Mouse (Mus musculus): ENCODE data around the gene Nalcn.

Gene Nalcn

GRCm38 (mm10) chr14:123495544-123495943, 131.4 kb downstream of the Nalcn start:
- no peak for DNase-seq

- no peak for DNase-seq
Measured at GRCm38 (mm10) chr14:123488575-123489207, 138.3 kb downstream of the Nalcn start.

- no peak for DNase-seq
Measured at GRCm38 (mm10) chr14:123462026-123462425, 164.9 kb downstream of the Nalcn start.

GRCm38 (mm10) chr14:123446031-123446430, 180.9 kb downstream of the Nalcn start:
- no peak for DNase-seq

- no peak for DNase-seq
Measured at GRCm38 (mm10) chr14:123435542-123435941, 191.4 kb downstream of the Nalcn start.

GRCm38 (mm10) chr14:123376167-123376855, 250.6 kb downstream of the Nalcn start:
- no peak for DNase-seq

GRCm38 (mm10) chr14:123371522-123371921, 255.4 kb downstream of the Nalcn start:
- peak; percentile 30 for DNase-seq

GRCm38 (mm10) chr14:123359691-123360090, 267.3 kb downstream of the Nalcn start:
- DNase-seq = no peak

GRCm38 (mm10) chr14:123352973-123353372, 274.0 kb downstream of the Nalcn start:
- DNase-seq = peak; percentile 51

- no peak for DNase-seq
Measured at GRCm38 (mm10) chr14:123331841-123332240, 295.1 kb downstream of the Nalcn start.

GRCm38 (mm10) chr14:123314369-123314768, 312.6 kb downstream of the Nalcn start:
- DNase-seq = no peak

- no peak for DNase-seq
Measured at GRCm38 (mm10) chr14:123312371-123312770, 314.6 kb downstream of the Nalcn start.

GRCm38 (mm10) chr14:123296068-123296467, 330.9 kb downstream of the Nalcn start:
- DNase-seq = peak; percentile 17

GRCm38 (mm10) chr14:123291118-123292007, 335.6 kb downstream of the Nalcn start:
- no peak for DNase-seq

GRCm38 (mm10) chr14:123282165-123282564, 344.8 kb downstream of the Nalcn start:
- no peak for DNase-seq

- no peak for DNase-seq
Measured at GRCm38 (mm10) chr14:123272121-123272520, 354.8 kb downstream of the Nalcn start.

- DNase-seq = no peak
Measured at GRCm38 (mm10) chr14:123240738-123241137, 386.2 kb downstream of the Nalcn start.

- peak; percentile 55 for DNase-seq
Measured at GRCm38 (mm10) chr14:123239945-123240344, 387.0 kb downstream of the Nalcn start.

- DNase-seq = no peak
Measured at GRCm38 (mm10) chr14:123237002-123237401, 389.9 kb downstream of the Nalcn start.

- DNase-seq = no peak
Measured at GRCm38 (mm10) chr14:123232630-123233206, 394.2 kb downstream of the Nalcn start.

Data from cerebellum, adult 8-10 months (tissue).